Mouse (Mus musculus): ENCODE results near the gene Gtf2ird2.

GRCm38 (mm10) chr5:134178536-134178935 is 5.3 kb upstream of the Gtf2ird2 start:
- TF ChIP-seq POLR2A (IDR thresholded peaks at IDR 0.05; ENCODE audit: borderline replicate concordance, insufficient read depth, low read length) (no peak), CTCF (IDR thresholded peaks at IDR 0.05; ENCODE audit: borderline replicate concordance, insufficient read depth, low read depth, low read length) (no peak)
